Mouse (Mus musculus) gastrocnemius, postnatal 14 days (tissue): ENCODE results near the gene Ezh1. TPM values are rescaled to one million over a fixed set of nuclear protein-coding genes. Genes with fewer than 3 reads are reported as not detected.
"Not testable (repeated sequence)": the region's sequence is repeated elsewhere in the genome, so short reads cannot be mapped to it uniquely, and the experiment has no call there.

ENCODE experiments used
- DNase-seq: peaks from one replicate; pipeline ENCODE4 v3.0.0; 2021; ENCODE audit warnings: mixed read lengths
- intact Hi-C: fragments of 180-260 bp; cut with DNase I; formaldehyde crosslinking; loops from one replicate; pipeline ENCODE4 v1.15.1; 2025; ENCODE audit warnings: low total_unique reads
- total RNA-seq, 2 experiments: library from RNA; stranded (reverse); gene quantifications; 2 replicates each; pipeline ENCODE4 v1.2.3; 2021

Ezh1 gene
- total RNA-seq, 2 experiments from 2014 or later, result 13.5 to 18.1 TPM

GRCm38 (mm10) chr11:101162301-101162700 lies 64.0 kb downstream of the Ezh1 start:
- DNase-seq, result no peak
- intact Hi-C loops, result no loop called here

GRCm38 (mm10) chr11:101161551-101161950 lies 64.7 kb downstream of the Ezh1 start:
- intact Hi-C loops, result no loop called here
- no peak for DNase-seq

GRCm38 (mm10) chr11:101160981-101161505 lies 65.2 kb downstream of the Ezh1 start:
- DNase-seq, intact Hi-C loops: not testable (repeated sequence)

GRCm38 (mm10) chr11:101160151-101160550 lies 66.1 kb downstream of the Ezh1 start:
- DNase-seq, intact Hi-C loops: not testable (repeated sequence)

- intact Hi-C loops, result no loop called here
- peak; percentile 70 for DNase-seq
Observed at GRCm38 (mm10) chr11:101155728-101156371, 70.4 kb downstream of the Ezh1 start, which contains the start of gene Tubg2. TSS of gene Tubg2 (plus strand) at chr11:101155907.

- intact Hi-C loops, result no loop called here
- DNase-seq, result no peak
Observed at GRCm38 (mm10) chr11:101155151-101155550, 71.1 kb downstream of the Ezh1 start.

- intact Hi-C loops, result no loop called here
Observed at GRCm38 (mm10) chr11:101154648-101155047, 71.6 kb downstream of the Ezh1 start.

GRCm38 (mm10) chr11:101152825-101153224 lies 73.4 kb downstream of the Ezh1 start:
- no peak for DNase-seq
- intact Hi-C loops, result no loop called here

More at GRCm38 (mm10) chr11:101154648-101155047, 71.6 kb downstream of the Ezh1 start:
- no peak for DNase-seq

GRCm38 (mm10) chr11:101151063-101151462 lies 75.2 kb downstream of the Ezh1 start:
- intact Hi-C loops, result no loop called here
- DNase-seq, result no peak

GRCm38 (mm10) chr11:101149178-101150105 lies 76.8 kb downstream of the Ezh1 start:
- intact Hi-C loops, result no loop called here
- peak; percentile 56 for DNase-seq

GRCm38 (mm10) chr11:101148751-101149150 lies 77.5 kb downstream of the Ezh1 start:
- DNase-seq, result no peak

GRCm38 (mm10) chr11:101146377-101146776 lies 79.9 kb downstream of the Ezh1 start:
- intact Hi-C loops, result no loop called here

More at GRCm38 (mm10) chr11:101148751-101149150, 77.5 kb downstream of the Ezh1 start:
- intact Hi-C loops, result no loop called here

GRCm38 (mm10) chr11:101143338-101144225 lies 82.7 kb downstream of the Ezh1 start:
- intact Hi-C loops, result no loop called here
- DNase-seq, result no peak

More at GRCm38 (mm10) chr11:101146377-101146776, 79.9 kb downstream of the Ezh1 start:
- no peak for DNase-seq

GRCm38 (mm10) chr11:101142215-101142967 lies 83.9 kb downstream of the Ezh1 start:
- DNase-seq, result no peak
- intact Hi-C loops, result no loop called here

Other genes with a start within 250 kb of the Ezh1 start
- 10 to 100 TPM; 53.4 to 58.5 TPM for gene Atp6v0a1, start 217.0 kb downstream of the Ezh1 start, total RNA-seq
- 1 to 10 TPM; 6.2 to 7.4 TPM for gene Naglu, start 156.5 kb downstream of the Ezh1 start, total RNA-seq
- under 1 TPM in 1 of 2 experiments, not detected in 1; 0.29 TPM for gene Hsd17b1, start 148.1 kb downstream of the Ezh1 start, total RNA-seq
- 1 to 10 TPM; 8.1 to 9.5 TPM for gene Coasy, start 143.9 kb downstream of the Ezh1 start, total RNA-seq
- gene Mlx, start 139.2 kb downstream of the Ezh1 start, total RNA-seq, result 10 to 100 TPM; 10.8 to 12.4 TPM
- gene Psmc3ip, start 131.0 kb downstream of the Ezh1 start, total RNA-seq, result 1 to 10 TPM; 1.1 to 1.5 TPM
- 10 to 100 TPM; 33.3 to 34.9 TPM for gene Retreg3, start 106.6 kb downstream of the Ezh1 start, total RNA-seq
- gene Tubg1, start 106.5 kb downstream of the Ezh1 start, total RNA-seq, result 10 to 100 TPM; 26.3 to 31.2 TPM
- gene Tubg2, start 70.6 kb downstream of the Ezh1 start, total RNA-seq, result 1 to 10 TPM; 3.1 to 4.6 TPM
- gene Cntnap1, start 55.9 kb downstream of the Ezh1 start, total RNA-seq, result 1 to 10 TPM; 1.8 to 2.4 TPM
- gene Plekhh3, start 55.1 kb downstream of the Ezh1 start, total RNA-seq, result 10 to 100 TPM; 22.0 to 26.9 TPM
- gene Ccr10, start 51.0 kb downstream of the Ezh1 start, total RNA-seq, result under 1 TPM in 1 of 2 experiments, not detected in 1; 0.12 TPM
- 10 to 100 TPM; 69.8 to 97.1 TPM for gene Ramp2, start 19.6 kb upstream of the Ezh1 start, total RNA-seq
- 10 to 100 TPM; 38.1 to 39.0 TPM for gene Vps25, start 27.2 kb upstream of the Ezh1 start, total RNA-seq
- 1 to 10 TPM in 1 of 2 experiments, under 1 TPM in 1; 0.89 to 1.0 TPM for gene Wnk4, start 34.1 kb upstream of the Ezh1 start, total RNA-seq
- gene Cntd1, start 52.5 kb upstream of the Ezh1 start, total RNA-seq, result under 1 TPM; 0.13 to 0.21 TPM
- 10 to 100 TPM; 70.0 to 73.4 TPM for gene Coa3, start 52.7 kb upstream of the Ezh1 start, total RNA-seq
- 10 to 100 TPM; 70.7 to 72.9 TPM for gene Becn1, start 75.8 kb upstream of the Ezh1 start, total RNA-seq
- gene Psme3, start 89.8 kb upstream of the Ezh1 start, total RNA-seq, result 10 to 100 TPM; 60.9 to 61.2 TPM
- 1 to 10 TPM; 1.2 to 1.3 TPM for gene Aoc2, start 98.6 kb upstream of the Ezh1 start, total RNA-seq
- 10 to 100 TPM; 20.7 to 21.7 TPM for gene Aoc3, start 104.1 kb upstream of the Ezh1 start, total RNA-seq
- not detected for gene G6pc, start 141.1 kb upstream of the Ezh1 start, total RNA-seq
- gene Aarsd1, start 191.2 kb upstream of the Ezh1 start, total RNA-seq, result 10 to 100 TPM; 16.4 to 17.4 TPM
- 1 to 10 TPM; 3.2 to 4.1 TPM for gene Gm27029, start 198.3 kb upstream of the Ezh1 start, total RNA-seq
- gene Rundc1, start 198.6 kb upstream of the Ezh1 start, total RNA-seq, result 1 to 10 TPM; 6.4 to 7.2 TPM
- gene Ptges3l, start 198.9 kb upstream of the Ezh1 start, total RNA-seq, result 100 to 1,000 TPM; 101 to 102 TPM
- 10 to 100 TPM; 50.3 to 61.5 TPM for gene Rpl27, start 215.8 kb upstream of the Ezh1 start, total RNA-seq
- gene Ifi35, start 221.9 kb upstream of the Ezh1 start, total RNA-seq, result 1 to 10 TPM; 7.0 to 7.2 TPM
- gene Rnd2, start 238.5 kb upstream of the Ezh1 start, total RNA-seq, result 1 to 10 TPM; 4.0 to 4.8 TPM
- 10 to 100 TPM; 27.1 to 33.6 TPM for gene Vat1, start 239.8 kb upstream of the Ezh1 start, total RNA-seq